Mouse (Mus musculus) left cerebral cortex, postnatal 25 days (tissue): ENCODE measurements around the gene Aspm. TPM values are rescaled to one million over a fixed set of nuclear protein-coding genes. Genes with fewer than 3 reads are reported as not detected.
"Not testable (repeated sequence)": the region's sequence is repeated elsewhere in the genome, so short reads cannot be mapped to it uniquely, and the experiment has no call there.

ENCODE experiments used
- DNase-seq, 2 experiments: peaks; one replicate each; pipeline ENCODE4 v3.0.0; 2022; ENCODE audit warnings: low spot score in 2 of 2, mixed read lengths in 1 of 2
- intact Hi-C: fragments of 180-260 bp; cut with DNase I; formaldehyde crosslinking; loops from one replicate; pipeline ENCODE4 v1.15.1; 2025
- total RNA-seq, 2 experiments: library from RNA; stranded (reverse); gene quantifications; 2 replicates each; pipeline ENCODE4 v1.2.3; 2021

Aspm gene
- total RNA-seq, result 1 to 10 TPM in 1 of 2 experiments, under 1 TPM in 1; 0.57 to 1.0 TPM

GRCm38 (mm10) chr1:139454340-139455225, at the start of gene Aspm:
Gene Aspm (plus strand): TSS chr1:139454772.
- DNase-seq, result peak; percentile 83 to 94
- intact Hi-C loops, result loop anchor here (10.0 kb wide), 1 partner anchor 1210 kb away; no protein-coding TSS in a partner anchor

DNA sequence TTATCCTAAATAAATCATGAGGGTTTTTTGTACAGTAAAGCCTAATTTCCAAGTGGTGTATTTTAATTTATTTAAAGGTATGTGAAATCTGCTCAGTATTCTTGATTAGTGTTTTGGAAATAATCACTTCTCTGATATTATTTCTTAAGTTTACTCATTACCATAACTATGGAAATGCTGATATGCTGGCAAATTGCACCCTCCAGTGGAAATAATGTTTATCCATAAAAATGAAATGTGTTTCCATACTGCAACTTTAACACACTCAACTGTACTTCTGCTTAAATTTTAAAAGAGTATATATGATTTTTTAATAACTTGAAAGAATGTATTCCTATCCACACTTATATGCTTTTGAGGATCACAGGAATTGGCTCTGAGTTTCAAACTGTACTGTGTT, 48.8 kb upstream of the Aspm start:
- intact Hi-C loops, result no loop called here
- no peak for DNase-seq

- no peak for DNase-seq
- intact Hi-C loops, result no loop called here
Observed at GRCm38 (mm10) chr1:139407701-139408100, 46.9 kb upstream of the Aspm start.

- intact Hi-C loops, DNase-seq: not testable (repeated sequence)
Observed at GRCm38 (mm10) chr1:139412365-139412764, 42.2 kb upstream of the Aspm start.

GRCm38 (mm10) chr1:139413465-139413864, 41.1 kb upstream of the Aspm start:
- intact Hi-C loops, result no loop called here
- DNase-seq, result no peak

GRCm38 (mm10) chr1:139421521-139421874, 33.1 kb upstream of the Aspm start:
- intact Hi-C loops, result loop anchor here (5.0 kb wide), 1 partner anchor 74 kb away; no protein-coding TSS in a partner anchor
- no peak for DNase-seq

DNA sequence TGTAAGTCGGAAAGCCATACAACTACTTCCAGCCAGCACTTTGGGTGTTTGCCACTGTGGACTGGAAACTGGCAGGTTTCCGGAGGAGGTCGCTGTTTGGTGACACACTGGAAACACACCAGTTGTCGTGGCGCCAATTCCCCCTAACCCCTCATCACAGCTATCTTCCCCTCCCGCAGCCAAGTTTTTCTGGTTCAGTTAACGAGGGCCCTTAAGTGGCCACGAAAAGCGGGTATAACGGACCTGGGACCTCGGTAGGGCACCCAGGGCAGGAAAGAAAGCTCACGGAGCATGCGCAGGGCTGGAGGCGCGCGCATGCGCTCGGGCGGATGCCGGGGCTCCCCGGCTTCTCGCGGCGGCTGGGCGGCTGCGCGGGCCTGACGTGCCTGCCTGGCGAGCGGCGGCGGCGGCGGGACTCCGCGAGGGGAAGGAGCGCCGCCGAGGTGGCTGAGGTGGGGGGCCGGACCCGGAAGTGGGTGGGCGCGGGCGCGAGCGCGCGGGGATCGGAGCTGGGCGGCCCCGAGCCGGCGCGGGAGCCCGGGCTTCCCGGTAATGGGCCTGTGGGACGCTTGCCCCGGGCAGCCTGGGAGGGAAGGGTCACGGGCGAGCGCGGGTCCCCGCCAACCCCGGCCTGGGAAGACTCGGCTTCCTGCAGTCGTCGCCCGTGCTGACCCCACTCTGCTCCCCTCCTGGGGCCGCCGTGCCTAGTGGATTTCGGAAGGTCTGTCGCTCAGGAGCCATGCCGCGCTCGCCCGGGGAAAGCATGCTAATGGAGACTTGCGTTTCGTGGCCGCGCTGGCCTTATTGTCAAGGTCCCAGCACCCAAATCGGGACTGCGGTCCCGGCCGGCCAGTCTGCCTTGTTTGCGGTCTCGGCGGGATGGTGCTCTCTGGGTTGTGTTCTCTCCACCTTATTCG, 32.4 kb upstream of the Aspm start, which contains the start of gene Zbtb41:
Zbtb41 (plus strand) TSS at position 414 of the 917 bp plus-strand sequence.
- intact Hi-C loops, result loop anchor here (5.0 kb wide), 1 partner anchor 75 kb away; no protein-coding TSS in a partner anchor
- DNase-seq, result peak; percentile 88 to 92

DNA sequence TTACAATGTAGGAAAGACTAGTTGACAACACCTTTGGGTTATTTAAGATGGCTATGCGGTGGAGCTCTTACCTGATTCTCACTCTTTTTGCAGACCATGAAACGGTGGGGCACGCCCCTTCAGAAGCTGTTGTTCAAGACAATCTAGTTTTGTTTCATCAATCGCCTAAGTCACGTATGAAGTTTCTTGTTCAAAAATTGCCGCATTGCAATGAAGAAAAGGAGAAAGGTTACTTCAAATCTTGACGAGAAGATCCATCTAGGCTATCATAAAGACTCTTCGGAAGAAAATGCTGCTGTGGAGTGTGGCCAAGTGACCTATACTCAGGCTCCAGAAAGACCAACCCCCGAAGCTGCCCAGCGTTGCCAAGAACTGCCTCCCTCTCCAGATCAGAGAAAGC, 31.6 kb upstream of the Aspm start:
- peak in 1 of 2 experiments; percentile 10 for DNase-seq
- intact Hi-C loops, result loop anchor here (5.0 kb wide), 1 partner anchor 76 kb away; no protein-coding TSS in a partner anchor

DNA sequence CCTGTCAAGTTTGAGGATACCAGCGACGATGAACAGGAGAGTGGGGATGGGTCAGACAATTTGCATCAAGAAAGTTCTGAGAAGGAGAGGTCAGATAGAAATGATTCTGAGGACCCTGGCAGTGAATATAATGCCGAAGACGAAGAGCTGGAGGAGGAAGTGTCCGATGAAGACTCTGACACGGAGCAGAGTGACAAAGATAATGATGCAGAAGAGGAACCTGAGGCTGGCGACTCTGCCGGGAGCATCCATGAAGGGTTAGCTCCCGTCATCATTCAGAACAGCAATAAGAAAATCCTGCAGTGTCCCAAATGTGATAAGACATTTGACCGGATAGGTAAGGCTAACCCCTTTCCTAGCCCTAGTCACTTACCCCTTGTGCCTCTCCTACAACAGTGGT, 30.6 kb upstream of the Aspm start:
- intact Hi-C loops, result loop anchor here (5.0 kb wide), 1 partner anchor 77 kb away; no protein-coding TSS in a partner anchor
- no peak for DNase-seq

DNA sequence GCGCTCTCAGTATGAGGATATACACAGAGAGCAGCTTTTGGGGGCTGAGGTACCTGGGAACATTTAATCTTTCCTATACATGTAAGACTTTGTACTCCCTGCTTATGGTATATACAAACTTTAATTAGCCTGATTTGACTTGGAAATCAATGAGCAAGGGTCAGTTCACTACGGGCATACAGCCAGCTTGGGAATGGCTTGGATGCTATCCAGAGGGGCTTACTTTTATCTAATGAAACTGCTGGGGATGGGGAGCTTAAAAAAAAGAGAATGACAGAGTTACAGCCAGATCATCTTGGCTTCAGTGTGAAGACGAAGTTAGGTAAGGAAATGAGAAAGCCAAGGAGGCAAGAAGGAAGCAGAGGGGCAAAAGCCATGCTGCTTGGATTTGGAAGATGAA, 29.6 kb upstream of the Aspm start:
- no peak for DNase-seq
- intact Hi-C loops, result no loop called here

DNA sequence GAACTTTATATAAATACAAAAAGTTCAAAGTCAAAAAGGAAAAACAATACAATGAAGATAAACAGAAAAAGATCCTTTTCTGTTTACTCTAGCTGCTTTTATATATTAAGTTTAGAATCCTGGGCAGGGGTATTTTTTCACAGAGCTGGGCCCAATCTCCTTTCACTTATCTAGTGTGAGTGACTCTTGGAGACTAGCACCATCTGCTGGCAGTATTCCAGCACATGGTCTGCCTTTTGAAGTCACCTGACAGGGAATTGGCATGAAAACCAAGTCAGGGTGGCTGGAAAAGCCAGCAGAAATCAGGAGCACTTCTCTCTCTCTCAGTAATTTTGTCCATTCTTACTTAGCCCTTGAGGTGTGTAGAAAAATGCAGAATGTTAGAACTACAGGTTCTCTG, 16.2 kb upstream of the Aspm start:
- intact Hi-C loops, result no loop called here
- peak in 1 of 2 experiments; percentile 30 for DNase-seq

DNA sequence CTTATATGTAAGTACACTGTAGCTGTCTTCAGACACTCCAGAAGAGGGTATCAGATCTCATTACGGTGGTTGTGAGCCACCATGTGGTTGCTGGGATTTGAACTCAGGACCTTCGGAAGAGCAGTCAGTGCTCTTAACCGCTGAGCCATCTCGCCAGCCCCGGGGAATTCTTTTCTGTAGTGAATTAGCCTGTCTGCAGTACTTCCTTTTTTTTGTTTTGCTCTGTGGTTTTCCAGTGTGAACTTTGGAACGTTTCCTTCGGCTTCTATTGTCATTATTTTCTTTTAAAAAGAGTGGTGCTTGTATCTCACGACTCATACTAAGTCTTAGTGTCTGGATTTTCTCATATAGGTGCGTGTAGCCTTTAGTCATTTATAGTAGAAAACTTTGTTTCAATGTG, 11.5 kb upstream of the Aspm start:
- DNase-seq, intact Hi-C loops: not testable (repeated sequence)

DNA sequence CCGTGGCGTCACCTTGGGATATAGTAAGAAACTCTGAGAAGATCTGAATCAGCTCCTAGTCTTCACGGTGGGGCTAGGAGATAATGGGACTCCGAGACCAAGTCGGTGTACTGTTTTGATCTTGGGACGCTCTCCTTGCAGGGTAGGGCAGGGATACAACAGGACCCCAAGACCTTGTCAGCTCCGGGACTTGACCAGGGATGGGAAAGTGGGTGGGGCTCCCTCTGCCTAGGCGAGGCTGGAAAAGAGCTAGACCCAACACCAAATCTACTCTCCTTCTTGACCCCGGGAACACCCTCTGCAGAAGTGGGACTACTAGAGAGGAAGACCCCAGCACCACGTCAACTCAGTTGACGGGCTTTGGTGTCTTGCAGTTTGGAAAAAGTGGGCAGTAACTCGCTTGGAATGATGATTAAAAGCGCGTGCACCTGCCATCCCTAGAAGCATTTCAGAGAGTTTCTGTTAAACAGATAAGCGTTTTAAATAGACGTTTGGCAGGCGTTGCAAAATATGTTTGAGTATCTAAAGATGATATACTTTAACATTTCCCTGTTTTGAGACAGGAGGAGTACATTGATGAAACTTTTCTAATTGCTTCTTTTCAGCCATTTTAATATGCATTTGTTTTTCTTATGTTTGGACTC, 776 bp downstream of the Aspm start:
- intact Hi-C loops, result loop anchor here (10.0 kb wide), 1 partner anchor 1209 kb away; no protein-coding TSS in a partner anchor
- no peak for DNase-seq

DNA sequence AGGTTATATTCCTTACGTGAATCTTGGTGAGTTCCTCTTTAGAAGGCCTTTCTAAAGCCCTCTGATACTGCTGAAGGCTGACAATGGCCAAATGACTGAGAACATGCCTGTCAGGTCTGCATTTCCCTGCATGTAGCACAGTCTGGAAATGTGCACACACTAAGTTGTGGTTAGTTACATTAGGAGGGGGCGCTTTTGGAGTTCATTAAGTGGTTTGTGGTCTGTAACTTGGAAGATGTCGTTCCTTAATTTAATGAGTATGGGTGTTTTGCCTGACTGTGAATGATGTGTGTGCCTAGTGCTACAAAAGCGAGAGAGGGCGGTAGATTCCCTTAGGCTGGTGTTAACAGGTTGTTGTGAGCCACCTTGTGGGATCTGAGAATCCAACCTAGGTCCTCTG, 6.2 kb downstream of the Aspm start:
- no peak for DNase-seq
- intact Hi-C loops, result no loop called here

DNA sequence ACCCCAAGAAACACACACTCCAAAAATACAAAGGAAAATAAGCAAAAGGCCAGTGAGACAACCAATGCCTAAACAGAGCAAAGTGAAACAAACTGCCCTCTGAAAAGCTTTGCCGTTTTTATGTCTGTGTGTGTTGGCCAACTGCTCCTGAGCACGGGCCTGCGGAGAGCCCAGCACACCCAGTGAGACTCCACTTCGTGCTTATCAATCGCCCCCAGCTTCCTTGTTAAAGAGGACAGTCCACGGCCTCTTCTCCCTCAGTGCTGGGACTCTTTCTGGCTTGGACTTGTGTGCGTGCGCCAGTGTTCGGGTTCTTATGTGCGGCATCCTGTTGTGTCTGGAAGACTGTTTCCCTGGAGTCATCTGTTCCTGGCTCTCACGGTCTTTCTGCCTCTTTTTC, 11.4 kb downstream of the Aspm start:
- intact Hi-C loops, result no loop called here
- DNase-seq, result no peak

DNA sequence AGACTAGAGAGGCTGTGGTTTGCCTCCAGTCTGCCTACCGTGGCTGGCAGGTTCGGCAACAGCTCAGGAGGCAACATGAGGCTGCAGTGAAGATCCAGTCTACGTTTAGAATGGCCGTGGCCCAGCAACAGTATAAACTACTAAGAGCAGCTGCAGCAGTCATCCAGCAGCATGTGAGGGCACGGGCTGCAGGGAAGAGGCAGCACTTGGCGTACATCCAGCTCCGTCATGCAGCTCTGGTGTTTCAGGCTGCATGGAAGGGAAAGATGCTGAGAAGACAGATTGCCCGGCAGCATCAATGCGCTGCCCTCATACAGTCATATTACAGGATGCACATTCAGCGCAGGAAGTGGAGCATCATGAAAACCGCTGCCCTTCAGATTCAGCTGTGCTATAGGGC, 24.3 kb downstream of the Aspm start:
- intact Hi-C loops, result no loop called here
- no peak for DNase-seq

GRCm38 (mm10) chr1:139480246-139480645, 25.7 kb downstream of the Aspm start:
- intact Hi-C loops, result no loop called here
- peak in 1 of 2 experiments; percentile 37 for DNase-seq

DNA sequence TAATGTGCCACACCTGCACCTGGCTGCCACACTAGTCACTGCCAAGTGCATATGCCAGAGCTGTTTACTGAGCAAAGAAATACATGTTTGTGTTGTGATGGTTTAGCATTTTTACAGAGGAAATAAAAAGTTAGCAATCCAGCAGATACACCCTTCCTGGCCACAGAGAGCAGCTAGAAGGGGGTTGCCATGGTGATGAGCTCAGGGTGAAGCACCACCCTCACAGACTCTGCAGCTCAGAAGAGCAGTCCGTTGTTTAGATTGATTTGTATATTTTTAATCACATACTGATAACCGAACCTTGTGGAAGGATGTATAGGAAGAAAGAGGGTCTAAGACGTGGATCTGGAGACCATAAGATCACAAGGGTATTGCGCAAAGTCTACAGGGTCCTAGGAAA, 26.6 kb downstream of the Aspm start:
- intact Hi-C loops, result no loop called here
- peak; percentile 14 to 36 for DNase-seq

DNA sequence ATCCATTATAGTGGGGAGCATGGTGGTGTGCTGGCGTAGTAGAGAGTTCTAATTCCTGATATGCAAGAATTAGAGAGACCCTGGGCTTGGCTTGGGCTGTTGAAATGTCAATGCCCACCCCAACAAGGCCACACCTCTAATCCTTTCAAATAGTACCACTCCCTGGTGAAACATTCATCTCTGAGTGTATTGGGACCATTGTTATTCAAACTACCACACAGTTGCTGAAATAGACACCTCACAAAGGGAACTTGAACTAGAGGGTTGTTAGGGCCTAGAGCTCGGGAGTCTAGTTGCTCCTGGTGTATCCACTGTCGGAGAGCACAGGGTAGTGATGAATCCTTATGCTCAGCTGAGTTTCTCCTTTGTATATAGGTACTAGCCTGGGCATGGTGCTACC, 40.1 kb downstream of the Aspm start:
- DNase-seq, result no peak
- intact Hi-C loops, result no loop called here

DNA sequence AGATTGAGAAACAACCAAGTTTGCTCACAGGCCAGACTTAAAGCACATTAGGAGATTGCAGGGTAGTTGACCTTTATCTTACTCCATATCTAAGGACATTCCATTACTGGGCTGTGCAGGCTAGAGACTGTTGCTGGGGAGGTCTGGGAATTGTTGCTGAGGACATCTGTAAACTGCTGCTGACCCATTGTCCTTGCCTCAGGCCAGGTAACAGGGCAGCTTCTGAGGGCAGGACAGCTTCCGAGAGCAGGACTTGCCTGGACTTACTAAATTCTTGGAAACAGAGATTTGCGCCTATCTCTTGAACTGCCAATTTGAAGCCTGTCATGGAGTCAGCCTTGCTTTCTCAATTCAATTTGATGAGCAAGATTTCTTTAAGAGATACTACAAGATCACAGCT, 40.8 kb downstream of the Aspm start:
- intact Hi-C loops, result no loop called here

More for the DNA sequence above, 40.8 kb downstream of the Aspm start:
- DNase-seq, result no peak
